Mouse (Mus musculus) retina, embryonic 14.5 days (tissue): ENCODE data around the gene Ptpro.
"Not testable (repeated sequence)": the region's sequence is repeated elsewhere in the genome, so short reads cannot be mapped to it uniquely, and the experiment has no call there.

Experiments
- DNase-seq: peaks from one replicate; pipeline ENCODE4 v3.0.0-alpha.2; 2015; ENCODE audit warnings: low spot score

Gene Ptpro

DNA sequence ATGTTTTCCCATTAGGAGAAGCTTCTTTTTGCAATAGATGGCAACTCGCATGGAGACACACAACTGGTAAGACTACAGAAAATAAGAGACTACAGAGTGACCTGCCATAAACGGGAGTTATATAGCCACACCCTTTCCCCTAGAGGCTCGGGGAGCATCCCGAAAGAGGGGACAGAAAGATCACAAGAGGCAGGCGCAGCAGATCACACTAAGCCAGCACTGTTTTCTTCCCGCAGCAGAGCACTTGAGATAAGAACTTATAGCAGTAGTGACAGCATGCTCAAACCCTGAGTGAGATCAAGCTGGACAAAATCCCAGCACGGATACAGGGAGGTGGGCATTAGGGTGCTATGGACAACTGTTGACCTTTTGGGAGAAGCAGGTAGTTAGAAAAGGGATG is 203.9 kb downstream of the Ptpro start:
- no peak for DNase-seq

DNA sequence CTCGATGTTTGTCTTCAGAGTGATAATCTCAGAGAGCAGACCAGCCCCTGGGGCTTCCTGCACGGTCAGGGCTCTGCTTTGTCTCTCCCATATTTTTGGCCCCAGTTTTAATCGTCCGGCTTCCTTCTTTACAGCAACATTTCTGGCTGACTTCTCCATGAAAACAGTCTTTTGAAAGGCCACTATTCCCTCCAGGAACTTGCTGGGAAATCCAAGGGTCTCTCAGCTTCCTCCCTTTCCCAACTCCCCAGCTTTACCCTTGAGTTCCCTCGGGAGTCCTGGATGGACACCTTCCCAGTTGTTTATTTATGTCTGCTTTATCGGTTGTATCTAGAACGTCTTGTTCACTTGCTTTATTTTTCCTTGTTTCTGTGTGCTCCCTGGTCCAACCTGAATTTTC is 205.1 kb downstream of the Ptpro start:
- no peak for DNase-seq

DNA sequence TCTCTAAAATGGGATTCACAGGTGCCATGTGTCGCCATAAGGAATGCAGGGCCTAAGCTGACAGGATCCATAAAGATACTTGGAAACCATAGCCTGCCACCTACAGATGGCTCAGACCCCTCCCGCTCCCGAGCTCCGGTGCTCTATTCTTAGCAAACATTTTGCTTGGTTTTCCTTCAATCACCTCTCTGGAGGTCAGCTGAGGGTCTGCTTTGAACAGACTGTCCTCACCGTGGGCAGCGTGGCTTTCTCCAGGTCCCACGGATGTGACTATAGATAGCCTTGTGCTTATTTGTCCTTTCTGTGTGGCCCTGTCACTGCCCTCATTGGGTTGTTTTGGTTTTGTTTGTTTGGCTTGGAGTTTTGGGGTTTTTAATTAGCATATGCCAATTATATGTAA is 206.0 kb downstream of the Ptpro start:
- DNase-seq = no peak

DNA sequence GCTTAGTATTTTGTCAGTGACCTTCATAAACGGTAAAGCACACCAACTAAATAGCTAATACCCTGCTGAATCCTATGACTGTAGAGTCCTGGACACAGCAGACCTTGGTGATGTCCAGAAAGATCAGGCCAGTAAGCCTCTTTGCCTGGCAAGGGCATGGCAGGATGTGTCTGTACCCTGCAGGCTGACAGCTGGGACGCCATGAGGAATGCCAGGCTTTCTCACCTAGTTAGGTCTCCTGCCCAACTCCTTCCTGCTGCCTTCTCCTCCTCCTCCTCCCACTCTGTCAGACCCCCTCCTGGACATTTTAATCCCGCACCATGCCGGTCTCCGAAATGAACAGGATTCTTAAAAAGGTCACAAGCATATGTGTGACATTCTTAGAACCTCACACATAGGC is 211.7 kb downstream of the Ptpro start:
- DNase-seq = no peak

DNA sequence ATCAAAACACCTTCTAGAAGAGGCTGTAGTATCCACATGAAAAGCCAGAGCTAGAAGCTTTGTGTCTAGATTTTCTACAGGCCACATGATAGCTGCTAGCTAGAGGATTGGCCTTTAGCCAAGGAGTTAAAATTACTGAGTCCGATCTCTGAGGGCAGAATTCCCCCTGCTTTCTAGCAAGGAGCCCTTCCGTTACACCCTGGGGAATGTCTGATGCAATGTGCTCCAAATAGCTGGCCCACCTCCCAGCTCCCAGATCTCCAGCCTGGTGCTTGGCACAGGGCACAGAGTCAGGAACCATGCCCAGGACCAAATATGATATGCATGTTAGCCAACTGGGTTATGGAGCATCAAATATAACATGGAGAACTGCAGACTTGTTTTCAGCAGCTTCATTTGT is 213.1 kb downstream of the Ptpro start:
- no peak for DNase-seq

DNA sequence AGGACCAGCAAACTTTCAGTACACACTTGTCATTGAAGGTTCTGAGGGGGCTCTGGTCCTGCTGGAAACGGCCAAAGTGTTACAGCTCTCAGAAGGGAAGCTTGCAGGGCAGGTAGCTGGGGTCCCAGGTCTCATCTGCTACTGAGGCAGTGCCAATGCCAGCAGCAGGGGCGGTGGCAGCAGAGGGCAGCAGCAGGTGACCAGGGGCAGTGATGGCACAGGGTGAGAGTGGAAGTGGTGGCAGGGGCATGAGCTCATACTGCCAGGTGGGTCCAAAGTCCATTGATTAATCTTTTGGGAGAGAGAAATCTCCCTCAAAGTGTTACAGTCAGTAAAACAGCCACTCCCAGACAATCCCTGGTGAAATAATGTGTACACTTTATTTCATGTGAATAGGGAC is 214.1 kb downstream of the Ptpro start:
- no peak for DNase-seq

DNA sequence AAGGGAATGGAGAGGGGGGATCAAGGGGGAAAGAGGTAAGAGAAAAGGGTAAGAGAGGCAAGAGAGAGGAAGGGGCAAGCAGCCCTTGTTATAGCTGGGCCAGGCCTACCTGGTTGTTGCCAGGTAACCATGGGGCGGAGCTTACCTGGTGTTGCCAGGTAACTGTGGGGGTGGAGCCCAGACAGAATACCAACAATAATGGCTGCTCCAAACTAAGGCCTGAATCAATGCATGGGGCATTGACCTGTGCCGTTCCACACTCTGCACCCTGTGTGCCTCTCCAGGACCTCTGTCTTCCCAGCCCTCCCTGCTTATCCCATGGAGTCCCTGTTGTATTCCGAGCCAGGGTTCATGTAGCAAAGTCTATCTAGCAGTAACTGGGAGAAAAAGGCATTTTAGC is 215.6 kb downstream of the Ptpro start:
- DNase-seq = no peak

DNA sequence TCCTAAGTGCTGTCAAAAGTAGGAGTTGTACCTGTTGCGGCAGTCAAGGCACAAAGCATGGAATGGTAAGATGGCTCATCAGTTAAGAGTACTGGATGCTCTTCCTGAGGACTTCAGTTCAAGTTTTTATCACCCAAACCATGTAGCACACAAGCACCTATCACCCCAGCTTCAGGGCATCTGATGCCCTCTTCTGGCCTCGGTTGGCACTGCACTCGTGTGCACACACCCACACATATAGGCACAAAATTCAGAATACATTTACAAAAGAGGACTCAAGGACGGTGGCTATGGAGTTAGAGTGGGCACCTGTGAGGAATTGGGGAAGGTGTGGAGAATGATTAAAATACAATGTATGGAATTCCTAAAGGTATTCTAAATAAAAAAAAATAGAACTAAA is 217.4 kb downstream of the Ptpro start:
- no peak for DNase-seq

DNA sequence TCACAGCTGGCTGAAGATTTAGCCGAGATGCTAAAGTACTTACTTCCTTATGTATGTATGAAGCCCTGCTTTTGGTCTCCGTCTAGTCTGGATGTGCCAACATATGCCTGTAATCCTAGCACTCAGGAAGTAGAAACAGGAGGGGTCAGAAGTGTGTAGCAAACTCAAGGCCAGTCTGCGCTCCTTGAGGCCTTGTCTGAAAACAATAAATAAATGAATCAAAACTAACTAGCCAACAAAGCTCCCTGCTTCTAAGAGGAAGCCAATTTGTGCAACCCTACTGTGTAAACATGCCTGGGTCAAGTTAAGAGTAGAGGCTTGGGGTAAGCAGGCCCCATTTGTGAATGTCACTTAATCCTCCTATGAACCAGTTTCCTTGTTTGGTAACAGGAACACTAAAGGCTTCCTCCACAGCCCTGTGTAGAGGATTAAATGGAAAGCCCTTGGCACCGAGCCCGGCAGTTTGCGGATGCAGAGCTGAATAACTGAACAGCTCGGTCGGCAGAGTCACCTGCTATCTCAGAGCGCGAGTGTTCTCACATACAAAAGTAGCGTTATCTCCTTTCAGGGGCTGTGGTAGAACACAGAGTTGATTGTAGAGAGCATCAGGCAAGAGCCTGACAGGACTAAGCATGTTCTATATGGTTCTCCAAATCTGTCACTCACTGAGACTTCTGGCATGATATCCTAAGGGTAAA is 218.9 kb downstream of the Ptpro start:
- peak; percentile 30 for DNase-seq

DNA sequence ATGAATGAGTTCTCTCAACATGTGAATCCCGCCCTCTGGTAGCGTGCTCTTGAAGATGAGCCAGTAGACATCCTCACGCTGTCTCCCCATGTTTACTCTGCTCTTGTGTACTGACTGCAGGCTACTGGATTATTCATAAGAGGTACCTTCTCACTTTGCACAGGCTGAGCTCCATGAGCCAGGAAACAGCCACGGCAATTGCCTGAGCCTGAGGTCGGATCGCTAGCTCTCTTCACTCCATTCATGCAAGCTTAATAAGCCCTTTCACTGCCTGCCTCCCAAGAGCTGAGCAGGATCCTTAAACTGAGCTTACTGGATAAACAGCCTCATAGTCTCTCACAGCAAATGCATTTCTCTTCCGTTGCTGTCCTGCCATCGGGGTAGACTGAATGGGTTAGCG is 220.0 kb downstream of the Ptpro start:
- peak; percentile 51 for DNase-seq

DNA sequence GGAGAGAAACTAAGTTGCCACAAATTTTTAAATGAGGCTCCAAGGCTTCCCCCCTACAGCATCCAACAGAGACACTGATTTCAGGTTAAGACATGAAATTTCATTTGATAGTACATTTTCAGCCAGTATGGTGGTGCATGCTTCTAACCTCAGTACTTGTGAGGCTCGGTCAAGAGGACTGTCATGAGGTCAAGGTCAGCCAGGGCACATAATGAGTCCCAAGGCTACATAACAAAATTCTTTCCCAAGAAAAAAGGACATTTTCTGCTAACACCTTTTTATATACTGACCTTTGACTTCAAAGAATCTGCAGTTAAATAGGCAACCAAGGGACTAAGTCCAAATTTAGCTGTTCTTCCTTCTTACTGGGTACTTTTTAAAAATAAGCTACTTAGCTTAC is 221.3 kb downstream of the Ptpro start:
- DNase-seq = no peak

DNA sequence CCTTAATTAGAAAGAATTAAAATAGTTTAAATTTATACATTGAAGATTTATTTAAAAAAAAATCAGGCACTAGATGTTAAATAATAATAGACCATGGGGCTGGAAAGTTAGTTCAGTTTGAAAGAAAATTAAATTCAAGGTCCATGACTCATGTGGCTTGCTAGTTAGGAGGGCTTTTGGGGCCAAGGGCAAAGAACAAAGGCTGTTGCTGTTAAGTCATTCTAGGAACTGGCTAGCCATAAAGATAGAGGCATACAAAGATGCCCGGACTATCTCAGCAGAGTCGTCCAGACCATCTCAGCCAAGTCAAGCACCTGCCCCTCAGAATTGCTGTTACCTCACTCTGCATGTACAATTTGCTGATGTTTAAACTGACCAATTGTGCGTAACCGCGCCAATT is 223.6 kb downstream of the Ptpro start:
- DNase-seq = not testable (repeated sequence)

DNA sequence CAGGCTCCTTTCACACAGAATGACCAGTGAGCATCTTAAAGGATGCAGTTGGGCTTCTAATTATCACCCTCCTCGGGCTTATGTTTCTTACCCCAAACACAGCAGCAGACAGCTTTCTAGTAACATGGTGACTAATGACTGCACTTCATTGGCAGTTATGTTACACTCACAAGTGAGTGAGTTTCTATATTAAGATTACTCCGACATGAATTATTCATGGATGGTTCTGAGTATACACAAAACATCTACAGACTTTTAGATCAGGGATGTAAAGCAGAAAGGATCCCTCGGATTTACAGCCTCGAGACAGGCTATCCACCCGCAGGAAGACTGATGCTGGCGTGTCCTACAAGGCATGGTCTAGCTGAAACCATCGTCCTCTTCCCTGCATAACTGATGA is 230.8 kb downstream of the Ptpro start:
- no peak for DNase-seq

DNA sequence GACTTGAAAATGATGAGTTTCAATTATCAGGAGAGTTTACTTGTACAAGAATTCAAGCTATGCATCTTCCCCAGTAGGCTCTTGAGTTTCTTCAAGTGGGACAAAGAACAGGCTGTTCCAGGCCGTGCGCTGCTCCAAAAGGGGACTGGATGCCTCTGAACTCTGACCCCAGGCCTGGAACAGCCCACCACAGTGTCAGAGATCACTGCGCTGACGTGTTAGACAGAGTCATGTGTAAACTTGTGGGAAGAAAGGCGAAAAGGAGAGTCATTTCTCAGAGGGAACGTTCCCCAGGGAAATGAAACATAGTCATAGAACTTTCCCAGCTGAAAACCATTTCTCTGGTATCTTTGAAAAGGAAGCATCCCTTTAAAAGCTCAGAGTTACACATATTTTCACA is 235.3 kb downstream of the Ptpro start:
- DNase-seq = no peak

DNA sequence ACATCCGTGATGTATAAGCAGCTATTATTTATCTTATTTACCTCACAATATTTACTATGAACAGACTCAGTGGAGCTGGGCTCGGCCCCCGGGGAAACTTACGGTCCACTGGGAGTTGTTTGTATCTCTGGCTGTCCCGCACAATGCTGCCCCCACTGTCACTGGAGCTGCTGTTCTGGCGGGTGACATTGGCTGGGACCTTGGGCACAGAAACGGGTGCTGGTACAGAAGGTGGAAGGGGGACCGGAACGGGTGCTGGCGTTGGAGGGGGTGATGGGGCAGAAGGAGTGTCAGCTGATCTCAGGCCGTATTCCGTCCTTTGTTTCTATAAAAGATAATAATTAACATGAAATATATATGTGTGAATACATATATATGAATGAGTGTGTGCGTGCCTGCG is 238.0 kb downstream of the Ptpro start:
- no peak for DNase-seq

DNA sequence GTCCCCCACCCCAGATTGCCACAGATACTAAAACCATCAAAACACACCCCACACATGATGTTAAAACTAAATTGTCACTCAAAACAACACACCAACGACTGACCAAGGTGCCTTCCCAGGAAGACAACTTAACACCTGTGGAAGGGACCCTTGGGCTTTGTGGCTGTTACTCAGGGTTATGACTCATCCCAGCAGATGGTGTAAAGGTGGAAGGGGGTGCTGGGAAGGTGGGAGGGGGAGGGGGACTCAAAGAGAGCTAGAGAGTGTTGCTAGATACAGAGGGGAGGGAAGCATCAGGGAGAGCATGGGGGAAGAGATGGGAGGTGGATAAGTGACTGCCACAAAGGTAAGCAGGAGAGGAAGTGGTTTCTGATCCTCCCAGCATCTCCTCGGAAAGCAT is 239.5 kb downstream of the Ptpro start:
- no peak for DNase-seq

DNA sequence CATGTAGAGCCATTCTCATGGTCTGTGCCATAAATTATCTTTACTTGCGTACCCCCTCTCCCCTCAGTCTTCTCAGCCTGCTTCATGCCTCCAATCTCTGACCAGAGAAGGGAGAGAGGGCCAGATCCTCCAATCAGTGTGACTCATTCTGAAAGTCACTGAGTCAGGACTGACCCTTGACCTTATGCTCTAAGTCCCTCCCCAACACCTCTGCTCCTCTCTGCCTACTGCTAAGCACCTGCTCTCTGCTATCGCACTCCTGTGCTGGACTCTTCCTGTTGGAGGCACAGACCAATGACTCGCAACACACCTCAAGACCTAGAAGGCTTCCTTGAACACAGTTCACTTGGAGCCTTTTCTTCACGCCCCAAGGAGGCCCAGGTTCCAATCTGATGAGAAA is 240.5 kb downstream of the Ptpro start:
- DNase-seq = no peak

DNA sequence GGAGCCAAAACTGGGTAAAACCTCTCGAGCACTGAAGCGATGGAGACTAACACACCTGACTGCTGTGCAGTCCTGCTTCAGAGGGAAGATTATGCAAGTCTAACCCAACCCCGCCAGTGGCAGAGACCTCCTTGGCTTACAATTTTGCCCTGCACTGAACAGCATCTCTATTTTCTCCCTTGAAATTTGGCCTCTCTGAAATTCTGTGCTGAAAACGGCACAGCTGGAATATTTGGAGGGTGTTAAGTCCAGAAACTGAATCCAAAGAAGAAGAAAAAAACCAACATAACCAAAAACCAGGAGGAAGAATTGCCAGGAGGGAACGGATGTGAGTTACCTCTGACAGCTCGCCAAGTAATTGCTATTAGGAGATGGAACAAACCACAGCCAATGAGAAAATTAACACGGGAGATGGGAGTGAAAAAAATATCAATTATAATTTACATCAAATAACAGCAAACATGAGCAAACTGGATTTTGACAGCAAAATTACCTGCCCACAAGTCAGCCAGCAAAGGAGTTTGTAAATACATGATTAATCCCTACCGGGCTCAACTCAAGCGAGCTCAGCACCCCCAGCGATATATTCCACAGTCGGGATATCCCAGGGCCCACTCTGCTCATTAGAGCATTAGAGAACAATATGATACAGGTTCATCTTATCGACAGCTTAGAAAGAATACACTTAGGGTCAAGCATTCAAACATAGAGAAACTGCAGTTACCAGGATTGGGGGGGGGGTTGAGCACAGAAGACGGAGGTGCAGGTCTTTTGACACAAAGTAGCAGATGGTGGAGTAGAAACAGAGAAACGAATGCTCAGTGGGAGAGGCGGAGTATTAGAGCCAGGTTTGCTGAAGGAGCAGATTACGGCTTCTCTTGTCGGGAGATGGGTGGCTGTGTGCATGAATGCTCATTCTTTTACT is 241.4 kb downstream of the Ptpro start:
- no peak for DNase-seq

DNA sequence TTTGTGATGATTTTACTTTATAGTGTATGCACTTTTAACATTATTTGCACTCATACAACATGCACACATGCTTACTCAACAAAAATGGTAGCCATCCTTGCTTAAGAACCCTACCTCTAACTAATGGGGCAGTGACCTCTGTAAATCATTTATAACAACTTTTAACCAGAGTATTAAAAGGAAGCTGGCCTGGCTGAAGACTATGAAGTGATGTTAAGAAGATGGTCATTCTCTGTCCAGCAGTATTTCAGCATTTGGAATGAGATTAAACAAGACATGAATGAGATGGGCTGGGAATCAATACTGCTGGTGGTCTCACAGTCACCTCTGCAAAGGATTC is 242.0 kb downstream of the Ptpro start:
- DNase-seq = no peak

DNA sequence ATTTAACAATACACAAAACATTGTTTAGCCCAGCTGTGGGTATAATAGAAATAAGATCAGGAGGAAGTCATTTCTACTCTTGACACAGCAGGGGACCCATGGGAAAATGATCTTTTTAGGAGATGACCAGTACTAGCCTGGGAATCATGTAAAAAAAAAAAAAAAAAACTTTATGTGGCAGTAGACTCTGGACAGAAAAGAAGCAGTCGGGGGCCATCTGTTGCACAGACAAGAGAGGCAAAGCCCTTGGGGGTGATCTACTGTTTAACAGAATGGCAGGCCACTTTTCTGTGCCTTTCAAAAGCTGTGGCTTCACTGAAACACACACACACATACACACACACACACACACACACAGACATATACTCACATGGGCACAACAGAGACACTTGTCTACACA is 242.7 kb downstream of the Ptpro start:
- no peak for DNase-seq

DNA sequence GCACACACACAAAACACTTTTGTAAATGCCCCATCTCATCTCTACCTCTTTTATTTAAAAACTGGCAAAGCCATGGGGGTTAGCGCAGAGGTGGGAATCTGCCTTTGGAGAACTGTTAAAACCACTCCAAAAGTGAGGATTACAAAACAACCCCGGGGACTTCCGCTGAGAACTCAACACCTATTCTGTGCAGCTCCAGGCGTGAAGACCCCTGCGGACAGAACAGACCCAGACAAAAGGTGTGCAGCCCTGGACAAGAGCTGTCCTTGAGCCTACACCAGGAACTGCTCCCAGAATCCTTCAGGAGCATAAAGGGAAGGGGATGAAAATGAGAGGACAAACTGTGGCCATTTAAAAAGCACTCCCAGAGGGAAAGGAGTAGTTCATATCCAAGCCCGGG is 243.1 kb downstream of the Ptpro start:
- DNase-seq = no peak

DNA sequence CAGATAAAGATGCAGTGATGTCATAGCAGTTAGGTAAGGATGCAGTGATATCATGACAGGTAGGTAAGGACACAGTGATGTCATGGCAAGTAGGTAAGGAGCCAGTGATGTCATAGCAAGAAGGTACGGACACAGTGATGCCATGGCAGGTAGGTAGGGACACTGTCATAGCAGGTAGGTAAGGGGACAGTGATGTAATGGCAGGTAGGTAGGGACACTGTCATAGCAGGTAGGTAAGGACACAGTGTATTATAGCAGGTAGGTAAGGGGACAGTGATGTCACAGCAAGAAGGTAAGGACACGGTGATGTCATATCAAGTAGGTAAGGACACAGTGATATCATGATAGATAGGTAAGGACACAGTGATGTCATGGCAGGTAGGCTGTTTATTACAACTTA is 244.4 kb downstream of the Ptpro start:
- DNase-seq = no peak

DNA sequence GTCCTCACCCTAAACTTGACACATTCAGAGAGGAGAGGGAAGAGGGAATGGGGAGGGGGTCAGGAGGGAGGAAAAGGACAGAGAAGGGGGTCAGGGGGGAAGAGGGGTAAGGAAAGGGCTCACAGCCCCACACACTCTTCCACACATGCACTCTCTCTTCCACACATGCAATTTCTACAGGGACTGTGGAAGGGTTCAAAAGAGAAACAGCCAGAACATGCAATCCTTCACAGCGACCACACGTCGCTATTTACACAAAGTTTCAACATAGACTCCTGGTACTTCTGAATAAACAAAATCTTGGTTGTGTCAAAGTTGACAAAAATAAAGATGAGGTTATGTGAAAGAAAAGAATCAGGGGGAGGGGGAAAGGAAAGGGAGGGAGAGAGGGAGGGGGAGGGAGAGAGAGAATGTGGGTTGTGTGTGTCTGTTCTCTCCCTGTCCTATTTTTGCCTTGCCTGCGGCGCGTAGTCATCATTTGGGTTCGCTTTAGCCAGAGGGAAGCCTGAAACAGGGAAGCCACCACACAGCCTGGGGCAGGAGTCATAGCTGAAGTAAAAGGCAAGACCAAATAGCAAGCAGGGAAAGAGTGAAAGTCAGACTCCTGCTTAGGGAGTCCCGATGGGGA is 245.2 kb downstream of the Ptpro start:
- no peak for DNase-seq
